Mouse (Mus musculus) neutrophil, adult 59 days (primary cell): Measurements from ENCODE around the gene Slc25a11. TPM values are rescaled to one million over a fixed set of nuclear protein-coding genes. Genes with fewer than 3 reads are reported as not detected.

ENCODE experiments used
- total RNA-seq, 2 experiments: library from RNA; stranded (reverse); gene quantifications; 1 replicate in 1 of 2; 2 replicates in 1 of 2; pipeline ENCODE4 v1.2.4; 2023

Slc25a11 gene
- total RNA-seq: 10 to 100 TPM; 80.5 to 86.2 TPM

GRCm38 (mm10) chr11:70646691-70647650 is at the start of gene Slc25a11, which contains the start of gene Rnf167:
Gene Slc25a11 (minus strand): TSS chr11:70647479.
Gene Rnf167 (plus strand): TSS chr11:70647235.

GRCm38 (mm10) chr11:70687601-70688199 is 40.4 kb upstream of the Slc25a11 start, which contains the start of gene Camta2:
Gene Camta2 (minus strand): TSS chr11:70688105.

DNA sequence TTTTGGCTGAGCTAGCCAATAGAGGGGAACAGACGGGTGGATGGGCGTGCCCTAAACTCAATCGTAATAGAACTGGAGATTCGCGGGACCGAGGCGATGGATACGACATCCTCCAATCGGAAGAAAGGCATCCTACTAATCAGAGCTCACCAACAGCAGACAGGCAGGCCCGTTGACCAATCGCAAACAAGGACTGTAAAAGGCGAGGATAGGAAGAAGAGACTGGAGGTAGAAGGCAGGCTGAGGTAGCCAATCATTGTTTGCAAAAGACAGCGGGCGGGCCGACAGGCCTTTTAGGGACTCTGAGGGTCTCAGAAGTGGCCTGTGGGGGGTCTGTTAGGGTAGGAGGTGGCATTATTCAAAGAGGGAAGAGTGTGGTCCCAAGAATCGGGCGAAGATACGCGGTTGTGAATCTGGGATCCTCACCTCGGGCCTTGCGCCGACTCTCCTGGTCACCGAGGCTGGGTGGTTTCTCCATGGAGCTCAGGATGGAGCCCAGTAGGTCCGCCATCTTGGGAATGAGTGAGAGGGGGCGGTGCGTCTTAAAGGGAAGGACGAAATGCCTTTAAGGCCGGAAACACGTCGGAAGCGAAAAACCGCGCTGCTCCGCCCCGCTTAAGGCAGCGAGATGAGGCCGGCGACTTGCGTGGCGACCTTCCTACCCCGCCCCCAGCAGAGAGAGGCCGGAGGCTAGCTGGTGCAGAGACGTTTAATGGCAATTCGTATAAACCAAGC is 21.7 kb upstream of the Slc25a11 start, which contains the start of gene Spag7:
Gene Spag7, minus strand, starts transcription at position 646 of the 735 bp plus-strand sequence.

GRCm38 (mm10) chr11:70656964-70657363 is 9.7 kb upstream of the Slc25a11 start, which contains the start of gene Eno3:
Gene Eno3 (plus strand): TSS chr11:70657202.

DNA sequence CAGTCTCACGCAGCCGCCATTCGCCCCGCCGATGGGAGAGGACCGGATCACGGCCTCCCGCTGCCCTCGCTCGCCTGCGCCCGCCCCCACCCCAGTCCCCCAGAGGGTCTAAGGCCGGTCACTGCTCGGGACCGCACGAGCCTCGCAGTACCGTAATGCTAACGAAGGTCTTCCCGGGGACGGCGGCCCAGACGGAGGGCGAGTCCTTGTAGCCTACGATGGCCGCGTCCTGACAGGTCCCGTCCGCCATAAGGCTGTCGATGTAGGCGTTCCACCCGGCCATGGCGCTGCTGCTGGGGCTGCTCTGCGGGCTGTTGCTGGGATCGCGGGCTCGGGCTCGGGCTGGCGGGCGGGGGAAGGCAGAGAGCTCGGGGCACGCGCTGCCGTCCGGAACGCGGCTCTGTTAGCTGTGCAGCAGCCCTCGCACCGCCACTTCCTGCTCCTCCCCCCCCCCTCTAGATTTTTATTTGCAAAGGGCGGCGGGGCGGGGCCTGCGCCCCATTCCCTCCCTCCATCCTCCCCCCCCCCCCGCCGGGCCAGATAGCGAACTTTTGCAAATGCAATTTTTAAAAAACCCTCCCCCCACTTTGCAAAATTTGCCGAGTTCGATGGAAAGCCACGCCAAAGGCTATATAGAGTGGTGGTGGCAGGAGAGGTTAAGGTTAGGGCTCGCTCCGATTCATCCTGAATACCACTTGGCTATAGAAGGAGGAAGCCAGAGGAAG is 7.1 kb upstream of the Slc25a11 start, which contains the start of gene Pfn1:
Gene Pfn1, minus strand, starts transcription at position 447 of the 725 bp plus-strand sequence.

GRCm38 (mm10) chr11:70638714-70639278 is 8.5 kb downstream of the Slc25a11 start, which contains the start of gene Gp1ba:
Gene Gp1ba (plus strand): TSS chr11:70639122.

DNA sequence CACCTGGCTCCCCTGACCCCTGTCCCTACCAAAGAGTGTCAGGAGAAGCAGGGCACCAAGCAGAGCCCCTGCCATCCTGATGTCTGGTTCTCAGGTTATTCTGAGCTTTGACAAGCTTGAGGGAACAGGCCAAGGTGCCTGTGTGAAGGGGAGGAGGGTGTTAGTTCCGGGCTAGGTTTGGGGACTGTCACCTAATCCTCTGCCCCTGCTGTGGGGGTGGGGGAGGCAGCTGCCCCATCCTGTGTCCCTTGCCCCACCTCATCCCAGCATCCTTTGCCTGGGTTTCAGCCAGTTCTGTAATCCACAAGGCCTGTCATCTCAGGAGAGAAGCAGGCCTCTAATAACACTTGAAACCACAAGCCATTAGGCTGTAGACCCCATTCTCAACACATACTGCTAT is 28.2 kb downstream of the Slc25a11 start, which contains the start of gene Chrne:
Gene Chrne, minus strand, starts transcription at position 116 of the 400 bp plus-strand sequence.

GRCm38 (mm10) chr11:70615516-70616093 is 31.7 kb downstream of the Slc25a11 start, which contains the start of gene 4930544D05Rik:
Gene 4930544D05Rik (plus strand): TSS chr11:70615848.

Other genes with a start within 250 kb of the Slc25a11 start
- gene Pelp1, start 237.4 kb downstream of the Slc25a11 start, total RNA-seq: 10 to 100 TPM; 15.8 to 16.2 TPM
- 100 to 1,000 TPM; 841 to 909 TPM for gene Arrb2, start 214.8 kb downstream of the Slc25a11 start, total RNA-seq
- gene Med11, start 195.6 kb downstream of the Slc25a11 start, total RNA-seq: 10 to 100 TPM; 23.3 to 28.4 TPM
- under 1 TPM; 0.16 to 0.44 TPM for gene Zmynd15, start 188.0 kb downstream of the Slc25a11 start, total RNA-seq
- 1 to 10 TPM; 1.5 to 1.9 TPM for gene Cxcl16, start 187.5 kb downstream of the Slc25a11 start, total RNA-seq
- gene Tm4sf5, start 142.2 kb downstream of the Slc25a11 start, total RNA-seq: not detected
- gene Vmo1, start 132.9 kb downstream of the Slc25a11 start, total RNA-seq: not detected
- not detected for gene Gltpd2, start 128.3 kb downstream of the Slc25a11 start, total RNA-seq
- gene Psmb6, start 122.1 kb downstream of the Slc25a11 start, total RNA-seq: 10 to 100 TPM; 91.6 to 92.5 TPM
- gene Gm40193, start 114.5 kb downstream of the Slc25a11 start, total RNA-seq: not detected
- gene Pld2, start 107.4 kb downstream of the Slc25a11 start, total RNA-seq: 1 to 10 TPM; 2.3 to 4.0 TPM
- 10 to 100 TPM; 31.6 to 35.9 TPM for gene Mink1, start 84.6 kb downstream of the Slc25a11 start, total RNA-seq
- not detected for gene 4930544D05Rik, start 31.6 kb downstream of the Slc25a11 start, total RNA-seq
- gene Chrne, start 28.3 kb downstream of the Slc25a11 start, total RNA-seq: not detected
- 1 to 10 TPM; 1.1 to 1.3 TPM for gene Gp1ba, start 8.4 kb downstream of the Slc25a11 start, total RNA-seq
- 100 to 1,000 TPM; 141 to 154 TPM for gene Rnf167, start 244 bp downstream of the Slc25a11 start, total RNA-seq
- gene Pfn1, start 7.2 kb upstream of the Slc25a11 start, total RNA-seq: 1,000 to 10,000 TPM; 2,042 to 2,066 TPM
- gene Eno3, start 9.7 kb upstream of the Slc25a11 start, total RNA-seq: 10 to 100 TPM in 1 of 2 experiments, 1 to 10 TPM in 1; 7.2 to 10.3 TPM
- 10 to 100 TPM; 34.2 to 42.2 TPM for gene Spag7, start 21.9 kb upstream of the Slc25a11 start, total RNA-seq
- gene Camta2, start 40.6 kb upstream of the Slc25a11 start, total RNA-seq: 10 to 100 TPM; 57.3 to 61.5 TPM
- not detected for gene Inca1, start 52.7 kb upstream of the Slc25a11 start, total RNA-seq
- gene Kif1c, start 53.1 kb upstream of the Slc25a11 start, total RNA-seq: 10 to 100 TPM; 26.3 to 33.0 TPM
- under 1 TPM; 0.77 to 0.89 TPM for gene Zfp3, start 116.7 kb upstream of the Slc25a11 start, total RNA-seq
- gene Scimp, start 165.1 kb upstream of the Slc25a11 start, total RNA-seq: under 1 TPM; 0.44 to 0.53 TPM
- gene Rabep1, start 197.3 kb upstream of the Slc25a11 start, total RNA-seq: 10 to 100 TPM; 13.0 to 13.2 TPM